Mouse (Mus musculus): ENCODE measurements at regions not wholly inside any gene's neighbourhood (a gene's known extent, or its start where the extent isn't known, plus 50 kb on each side); places are given as distances from the start of the nearest gene placed in this dataset.

DNA sequence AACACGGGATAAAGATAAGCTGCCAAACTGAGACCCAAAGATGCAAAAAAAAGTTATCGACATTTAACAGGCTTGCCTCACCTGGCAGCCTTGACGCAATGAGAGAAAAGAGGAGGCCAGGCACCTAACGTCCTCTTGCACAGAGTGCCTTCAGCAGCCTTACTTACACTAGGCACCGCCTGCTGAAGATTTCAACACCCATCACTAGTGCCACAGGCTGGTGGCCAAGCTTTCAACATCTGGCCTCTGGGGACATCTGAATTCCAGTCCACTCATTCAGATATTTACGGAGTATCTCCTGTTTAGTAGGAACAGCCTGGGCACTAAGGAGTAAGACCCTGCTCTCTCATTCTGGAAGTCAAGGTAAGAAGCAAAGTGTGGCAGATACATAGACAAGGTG, 246.3 kb upstream of the Cited2 start:
- TF ChIP-seq CTCF (conservative IDR thresholded peaks at IDR 0.05; ENCODE audit: low read length) (no peak), POU5F1 (IDR thresholded peaks at IDR 0.05; ENCODE audit: borderline replicate concordance, low read length) (no peak), NANOG (IDR thresholded peaks at IDR 0.05; ENCODE audit: borderline replicate concordance, low read length) (no peak)
